Mouse (Mus musculus): ENCODE measurements around the gene Draxin. TPM values are rescaled to one million over a fixed set of nuclear protein-coding genes. Genes with fewer than 3 reads are reported as not detected.

The Draxin gene
- polyA plus RNA-seq, 1 experiment from 2014 or later: 0.24 TPM

DNA sequence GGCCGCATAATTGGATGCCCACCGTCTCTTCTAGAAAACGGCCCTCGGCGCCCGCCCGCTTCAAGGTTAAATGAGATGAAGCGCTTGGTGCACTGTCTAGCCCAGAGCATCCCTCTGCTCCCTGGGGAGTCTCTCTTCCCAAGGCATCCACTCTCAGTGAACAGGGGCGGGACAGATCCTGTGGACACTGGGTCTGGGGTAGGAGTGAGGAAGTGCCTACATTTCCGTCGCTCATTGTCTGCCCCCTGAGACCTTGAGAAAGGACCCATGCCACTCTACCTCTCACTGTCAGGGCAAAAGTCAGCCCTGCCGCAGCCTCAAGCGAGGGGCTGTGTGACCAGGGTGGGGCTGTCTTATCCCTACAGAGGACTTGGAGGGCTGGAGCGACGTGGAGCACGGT is 34.0 kb upstream of the Draxin start:
- Histone ChIP-seq H3K27ac (no peak overlapping the region), H3K4me1 (replicated peaks) (peaks cover 29% of the 10 kb centered on the region), H3K4me3 (replicated peaks) (peak overlapping the region; percentile 30; the same call in 1 of the 2 replicates), H3K27me3 (replicated peaks) (peaks cover 77% of the 10 kb centered on the region), H3K9me3 (no peaks in the 10 kb centered on the region), H3K4me2 (replicated peaks) (peak overlapping the region; percentile 61), H3K36me3 (no peaks in the 10 kb centered on the region), H3K9ac (no peak overlapping the region)
- ATAC-seq: no peak
- 1% methylated on average over 16 of the region's 16 CpGs for WGBS

DNA sequence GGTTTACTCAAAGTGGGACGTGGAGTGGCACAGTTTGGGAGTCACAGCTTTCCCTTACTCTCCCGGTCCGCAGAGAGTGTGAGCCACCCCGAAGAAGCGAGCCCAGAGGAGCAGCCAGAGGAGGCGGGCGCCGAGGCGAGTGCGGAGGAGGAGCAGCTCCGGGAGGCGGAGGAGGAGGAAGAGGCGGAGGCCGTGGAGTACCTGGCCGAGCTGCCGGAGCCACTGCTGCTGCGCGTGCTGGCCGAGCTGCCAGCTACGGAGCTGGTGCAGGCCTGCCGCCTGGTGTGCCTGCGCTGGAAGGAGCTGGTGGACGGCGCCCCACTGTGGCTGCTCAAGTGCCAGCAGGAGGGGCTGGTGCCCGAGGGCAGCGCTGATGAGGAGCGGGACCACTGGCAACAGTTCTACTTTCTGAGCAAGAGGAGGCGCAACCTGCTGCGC is 33.5 kb upstream of the Draxin start:
- Histone ChIP-seq H3K27ac (no peak overlapping the region), H3K27me3 (replicated peaks) (peaks cover 76% of the 10 kb centered on the region), H3K9me3 (no peaks in the 10 kb centered on the region), H3K4me2 (replicated peaks) (peak overlapping the region; percentile 61), H3K4me1 (replicated peaks) (peaks cover 33% of the 10 kb centered on the region), H3K36me3 (no peaks in the 10 kb centered on the region), H3K4me3 (replicated peaks) (peak overlapping the region; percentile 30), H3K9ac (no peak overlapping the region)
- 1% methylated on average over 29 of the region's 29 CpGs for WGBS
- ATAC-seq: peak; percentile 50

DNA sequence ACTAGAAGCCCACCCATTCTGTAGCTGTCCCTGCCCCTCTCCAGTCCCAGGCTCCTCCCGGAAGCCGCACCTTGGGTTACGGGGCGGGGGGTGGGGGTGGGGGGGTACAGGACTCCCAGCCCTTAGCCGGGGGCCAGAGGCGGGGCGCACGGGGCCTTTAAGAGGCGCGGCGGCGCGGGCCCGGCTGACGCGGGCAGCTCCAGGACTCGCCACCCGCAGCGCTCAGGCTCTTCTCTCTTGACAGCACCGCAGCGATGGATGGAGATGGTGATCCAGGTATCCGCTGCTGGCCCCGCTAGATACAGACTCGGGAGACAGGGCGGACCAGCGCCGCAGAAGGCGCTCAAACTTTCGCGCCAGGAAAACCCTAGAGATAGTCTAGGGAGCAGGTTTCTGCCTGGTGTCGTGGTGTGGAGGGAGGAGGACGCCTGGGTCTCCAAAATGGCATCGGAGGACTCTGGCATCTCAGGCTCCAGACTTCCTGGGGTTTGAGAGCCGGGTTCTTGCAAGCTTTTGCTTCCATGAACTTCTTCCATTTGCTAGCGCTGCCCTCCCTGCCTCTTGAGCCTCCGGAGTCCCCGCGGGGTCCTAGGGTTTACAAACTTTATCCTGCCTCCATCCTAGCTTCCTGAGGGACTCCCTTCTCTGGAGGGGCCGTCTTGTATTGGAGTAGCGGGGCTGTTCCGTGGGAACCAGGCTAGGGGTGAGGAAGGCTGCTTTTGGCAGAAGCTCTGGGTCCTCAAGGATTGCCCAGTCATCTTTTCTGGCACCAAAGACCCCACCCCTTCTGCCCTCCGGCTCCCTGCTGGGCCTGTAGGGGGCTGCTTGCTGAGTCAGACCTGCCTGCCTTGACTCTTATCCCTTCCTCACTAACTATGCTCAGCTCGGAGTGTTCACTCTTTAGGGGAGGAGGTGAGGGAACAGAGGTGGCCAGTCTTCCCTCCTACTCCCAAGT is 30.2 kb upstream of the Draxin start, which contains the start of the genes Fbxo44 and Fbxo2:
TSS of gene Fbxo44 (minus strand) at position 47 of the 955 bp plus-strand sequence.
TSS of gene Fbxo2 (plus strand) at position 186 of the 955 bp plus-strand sequence.
- peaks cover 32% of the 10 kb centered on the region for H3K4me1 ChIP-seq (replicated peaks)
- peak within 1 kb of the TSS; percentile 58 for H3K4me3 ChIP-seq (replicated peaks)
- H3K4me2 ChIP-seq (replicated peaks): peak within 1 kb of the TSS; percentile 99
- peak within 1 kb of the TSS; percentile 60 for H3K9ac ChIP-seq
- peaks cover 60% of the 10 kb centered on the region for H3K27me3 ChIP-seq (replicated peaks)
- peak within 1 kb of the TSS; percentile 44; the same call in 1 of the 2 replicates for H3K27ac ChIP-seq
- no peaks in the 10 kb centered on the region for H3K36me3 ChIP-seq
- no peaks in the 10 kb centered on the region for H3K9me3 ChIP-seq
- ATAC-seq: peak; percentile 69
- WGBS: 1% methylated on average over 43 of the region's 43 CpGs

DNA sequence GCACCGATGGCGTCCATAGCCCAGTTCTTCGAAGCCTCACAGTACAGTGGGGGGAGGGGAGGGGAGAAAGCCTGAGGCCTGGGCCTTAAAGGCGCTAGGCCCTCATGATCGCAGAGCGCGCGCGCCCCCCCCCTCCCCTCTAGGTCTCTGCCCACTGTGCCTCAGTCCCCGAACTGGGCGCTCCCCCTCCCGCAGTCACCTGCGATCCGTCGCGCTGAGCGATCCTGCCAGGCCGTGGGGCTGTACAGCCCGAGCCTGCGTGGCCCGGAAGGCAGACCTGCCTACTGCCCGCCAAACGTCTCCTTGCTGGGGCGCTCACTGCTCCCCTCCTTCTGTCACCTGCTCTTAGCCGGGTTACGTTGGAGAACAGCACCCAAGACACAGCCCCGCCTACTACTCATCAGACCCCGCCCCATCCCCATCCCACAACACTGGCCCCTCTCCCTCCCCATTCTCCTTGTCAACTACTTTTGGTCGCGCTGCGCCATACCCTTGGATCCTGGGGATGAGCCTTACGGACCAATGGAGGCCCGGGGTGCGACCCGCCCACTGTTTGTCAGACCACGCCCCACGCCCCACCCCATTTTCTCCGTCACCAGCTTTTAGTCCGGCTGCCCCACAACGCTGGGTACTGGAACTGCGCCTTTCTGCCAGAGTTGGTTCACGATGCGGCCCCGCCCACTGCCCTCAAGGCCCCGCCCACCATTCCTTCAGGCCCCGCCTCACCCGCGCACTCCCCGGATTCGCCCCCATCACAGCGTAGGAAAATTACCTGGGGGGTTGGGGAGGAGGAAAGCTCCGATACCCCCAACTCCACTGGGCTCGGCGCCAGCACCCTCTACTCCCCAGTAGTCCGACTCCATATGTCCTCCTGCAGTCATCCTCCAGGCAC is 29.3 kb upstream of the Draxin start:
- under 1% methylated on average over 46 of the region's 55 CpGs for WGBS
- no peaks in the 10 kb centered on the region for H3K9me3 ChIP-seq
- H3K27ac ChIP-seq: peak overlapping the region; percentile 44; the same call in 1 of the 2 replicates
- peak overlapping the region; percentile 99 for H3K4me2 ChIP-seq (replicated peaks)
- H3K9ac ChIP-seq: peak overlapping the region; percentile 60
- H3K36me3 ChIP-seq: no peaks in the 10 kb centered on the region
- peak overlapping the region; percentile 58 for H3K4me3 ChIP-seq (replicated peaks)
- H3K4me1 ChIP-seq (replicated peaks): peaks cover 29% of the 10 kb centered on the region
- ATAC-seq: peak; percentile 93
- peaks cover 51% of the 10 kb centered on the region for H3K27me3 ChIP-seq (replicated peaks)

DNA sequence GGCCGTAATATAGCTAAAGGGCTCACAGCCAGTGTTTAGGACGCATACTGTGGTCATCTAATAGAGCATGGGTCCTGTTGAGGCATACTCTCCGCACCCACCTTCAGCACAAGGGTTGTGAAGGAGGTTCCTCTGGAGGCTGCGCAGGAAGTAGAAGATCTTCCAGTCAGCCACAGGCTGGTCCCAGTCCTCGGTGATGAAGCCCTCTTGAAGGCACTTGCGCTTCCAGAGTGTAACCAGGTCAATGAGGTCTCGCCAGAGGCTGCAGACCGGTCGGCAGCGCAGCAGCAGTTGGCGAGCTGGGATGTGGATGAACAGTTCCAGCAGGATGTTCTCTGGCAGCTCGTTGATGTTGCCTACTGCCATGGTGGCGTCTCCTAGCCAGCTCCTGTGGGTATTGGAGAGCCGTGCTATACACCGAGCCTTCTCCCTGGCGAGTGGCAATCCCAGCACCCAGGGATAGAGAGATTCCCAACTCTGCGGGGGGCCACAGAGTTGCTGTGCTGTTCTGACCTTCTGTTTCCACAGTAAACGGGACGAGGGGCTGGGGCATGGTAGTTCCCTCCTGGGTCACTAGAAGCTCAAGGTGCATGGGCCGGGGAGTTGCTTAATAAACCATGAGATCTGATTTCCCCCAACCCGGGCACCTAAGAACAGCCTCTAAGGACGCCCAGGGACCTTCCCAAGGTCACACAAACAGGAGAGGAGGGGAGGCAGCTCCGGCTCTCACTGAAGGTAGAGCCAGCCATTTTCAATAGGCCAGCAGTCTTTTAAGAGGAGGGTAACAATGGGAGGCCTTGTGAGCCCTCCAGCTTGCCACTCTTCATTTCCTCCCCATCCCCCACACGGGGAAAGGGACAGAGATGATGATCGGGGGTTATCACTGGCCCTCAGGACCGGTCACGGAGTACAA is 28.2 kb upstream of the Draxin start:
- Histone ChIP-seq H3K36me3 (no peaks in the 10 kb centered on the region), H3K4me2 (replicated peaks) (peak overlapping the region; percentile 99), H3K27ac (no peak overlapping the region), H3K4me3 (replicated peaks) (peak overlapping the region; percentile 58), H3K27me3 (replicated peaks) (peaks cover 40% of the 10 kb centered on the region), H3K4me1 (replicated peaks) (peaks cover 22% of the 10 kb centered on the region), H3K9me3 (no peaks in the 10 kb centered on the region), H3K9ac (peak overlapping the region; percentile 60)
- no peak for ATAC-seq
- 39% methylated on average over 27 of the region's 27 CpGs for WGBS

DNA sequence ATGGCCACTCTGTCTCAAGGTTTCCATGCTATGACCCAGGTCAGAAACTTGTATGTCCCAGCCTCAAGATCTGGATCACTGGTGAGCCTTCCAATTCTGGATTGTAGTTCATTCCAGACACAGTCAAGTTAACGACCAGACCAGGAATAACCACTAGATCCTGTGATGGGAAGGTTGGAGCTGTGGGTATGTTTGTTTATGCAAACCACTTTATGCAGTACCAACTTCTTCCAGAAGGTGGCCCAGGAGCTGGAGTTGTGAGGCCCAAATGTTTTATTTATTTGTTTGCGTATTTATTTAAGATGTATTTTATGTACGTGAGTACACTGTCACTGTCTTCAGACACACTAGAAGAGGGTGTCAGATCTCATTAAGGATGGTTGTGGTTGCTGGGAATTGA is 24.5 kb upstream of the Draxin start:
- no peak overlapping the region for H3K4me2 ChIP-seq (replicated peaks)
- peaks cover 11% of the 10 kb centered on the region for H3K4me1 ChIP-seq (replicated peaks)
- H3K9me3 ChIP-seq: no peaks in the 10 kb centered on the region
- H3K27ac ChIP-seq: no peak overlapping the region
- no peak for ATAC-seq
- H3K36me3 ChIP-seq: no peaks in the 10 kb centered on the region
- WGBS: 64% methylated on average over 3 of the region's 3 CpGs
- H3K9ac ChIP-seq: no peak overlapping the region
- peaks cover 6% of the 10 kb centered on the region; the same call in 1 of the 2 replicates for H3K27me3 ChIP-seq (replicated peaks)
- H3K4me3 ChIP-seq (replicated peaks): no peak overlapping the region

DNA sequence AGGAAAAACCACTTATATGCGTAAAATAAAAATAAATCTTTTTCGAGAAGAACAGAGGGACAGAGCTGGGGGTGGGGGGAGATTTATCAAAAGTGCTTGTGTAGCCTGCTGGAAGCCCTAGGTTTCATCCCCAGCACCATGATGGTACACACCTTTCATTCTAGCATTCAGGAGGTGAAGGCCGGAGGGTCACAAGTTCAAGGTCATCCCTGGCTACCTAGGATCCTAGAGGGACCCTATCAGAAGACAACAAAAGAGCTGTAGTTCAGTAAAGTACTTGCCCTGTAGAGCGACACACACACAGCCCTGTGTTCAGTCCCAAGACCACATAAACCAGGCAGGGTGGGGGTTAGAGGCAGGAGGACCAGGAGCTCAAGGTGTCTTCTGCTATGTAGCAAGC is 23.5 kb upstream of the Draxin start:
- H3K36me3 ChIP-seq: no peaks in the 10 kb centered on the region
- H3K9me3 ChIP-seq: no peaks in the 10 kb centered on the region
- H3K4me1 ChIP-seq (replicated peaks): peaks cover 5% of the 10 kb centered on the region
- H3K27ac ChIP-seq: no peak overlapping the region
- H3K27me3 ChIP-seq (replicated peaks): peaks cover 6% of the 10 kb centered on the region; the same call in 1 of the 2 replicates
- no peak for ATAC-seq
- H3K9ac ChIP-seq: no peak overlapping the region
- no peak overlapping the region for H3K4me3 ChIP-seq (replicated peaks)
- 87% methylated on average over 4 of the region's 4 CpGs for WGBS
- no peak overlapping the region for H3K4me2 ChIP-seq (replicated peaks)

DNA sequence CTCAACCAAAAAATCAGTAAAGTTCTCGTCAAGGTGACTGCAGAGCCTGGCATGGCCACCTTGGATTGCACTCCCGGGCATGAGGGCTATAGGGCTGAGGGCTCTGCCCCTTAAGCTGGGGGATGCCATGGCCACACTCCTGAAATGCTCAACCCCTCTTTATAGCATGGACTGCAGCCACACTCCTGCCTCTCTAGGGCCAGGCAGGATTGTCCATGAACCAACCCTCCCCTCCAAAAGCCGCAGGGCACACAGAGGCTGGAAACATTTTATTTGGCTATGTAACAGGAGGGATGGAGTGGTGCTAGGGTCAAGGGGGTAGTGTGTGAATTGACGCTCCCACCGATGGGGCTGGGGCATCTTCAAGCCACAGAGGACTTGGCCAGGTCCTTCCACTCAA is 22.0 kb upstream of the Draxin start:
- no peak overlapping the region for H3K27ac ChIP-seq
- H3K4me1 ChIP-seq (replicated peaks): peaks cover 3% of the 10 kb centered on the region; the same call in 1 of the 2 replicates
- H3K4me3 ChIP-seq (replicated peaks): no peak overlapping the region
- WGBS: 82% methylated on average over 5 of the region's 5 CpGs
- no peak overlapping the region for H3K9ac ChIP-seq
- no peaks in the 10 kb centered on the region for H3K36me3 ChIP-seq
- no peak overlapping the region for H3K4me2 ChIP-seq (replicated peaks)
- H3K27me3 ChIP-seq (replicated peaks): no peaks in the 10 kb centered on the region
- H3K9me3 ChIP-seq: no peaks in the 10 kb centered on the region
- no peak for ATAC-seq

DNA sequence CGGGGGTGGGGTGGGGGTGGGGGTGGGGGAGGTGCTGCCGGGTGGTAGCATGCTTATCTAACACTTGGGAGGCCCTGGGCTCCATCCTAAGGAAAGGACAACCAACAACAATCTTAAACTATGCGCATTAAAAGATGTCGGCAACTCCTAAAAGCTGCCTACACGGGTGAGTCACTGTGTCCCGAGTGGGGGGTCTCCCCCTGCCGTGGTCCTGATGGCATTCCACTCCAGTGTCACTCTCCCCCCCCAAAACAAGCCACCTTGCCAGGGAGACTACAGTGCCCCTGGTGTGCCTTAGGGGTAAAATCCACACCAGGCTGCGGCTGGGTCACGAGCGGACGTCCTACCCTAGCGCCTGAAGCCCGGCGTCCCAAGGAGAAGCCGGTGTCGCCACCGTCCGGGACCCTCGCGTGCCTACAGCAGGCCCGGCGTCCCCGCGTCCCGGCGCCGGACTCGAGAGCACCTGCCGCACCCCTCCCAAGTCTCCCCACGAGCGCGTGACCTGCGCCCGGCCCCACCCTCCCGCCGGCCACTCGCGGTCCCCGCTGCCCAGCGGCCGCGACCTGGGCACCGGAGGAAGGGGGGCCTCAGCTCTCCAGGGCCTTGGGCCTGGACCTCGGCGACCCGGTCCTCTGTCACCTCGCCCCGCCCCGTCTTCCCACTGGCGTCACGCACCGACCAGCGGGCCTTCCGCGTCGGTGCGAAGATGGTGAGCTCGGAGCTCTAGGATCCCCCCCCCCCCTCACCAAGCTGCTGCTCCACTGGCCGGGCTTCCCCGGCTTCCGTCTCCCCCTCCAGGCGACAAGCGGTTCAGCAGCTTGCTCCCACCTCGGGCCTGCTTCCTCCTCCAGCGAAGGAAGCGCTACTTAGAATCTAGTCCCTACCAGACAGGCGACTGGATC is 21.0 kb upstream of the Draxin start, which contains the start of gene Fbxo6:
TSS of gene Fbxo6 (minus strand) at position 874 of the 902 bp plus-strand sequence.
- peak within 1 kb of the TSS; percentile 96 for H3K4me2 ChIP-seq (replicated peaks)
- peak within 1 kb of the TSS; percentile 80 for H3K27ac ChIP-seq
- peak within 1 kb of the TSS; percentile 68 for H3K9ac ChIP-seq
- H3K9me3 ChIP-seq: no peaks in the 10 kb centered on the region
- no peaks in the 10 kb centered on the region for H3K36me3 ChIP-seq
- ATAC-seq: peak; percentile 93
- WGBS: under 1% methylated on average over 55 of the region's 67 CpGs
- no peaks in the 10 kb centered on the region for H3K27me3 ChIP-seq (replicated peaks)
- peak within 1 kb of the TSS; percentile 67 for H3K4me3 ChIP-seq (replicated peaks)
- H3K4me1 ChIP-seq (replicated peaks): peaks cover 3% of the 10 kb centered on the region; the same call in 1 of the 2 replicates

DNA sequence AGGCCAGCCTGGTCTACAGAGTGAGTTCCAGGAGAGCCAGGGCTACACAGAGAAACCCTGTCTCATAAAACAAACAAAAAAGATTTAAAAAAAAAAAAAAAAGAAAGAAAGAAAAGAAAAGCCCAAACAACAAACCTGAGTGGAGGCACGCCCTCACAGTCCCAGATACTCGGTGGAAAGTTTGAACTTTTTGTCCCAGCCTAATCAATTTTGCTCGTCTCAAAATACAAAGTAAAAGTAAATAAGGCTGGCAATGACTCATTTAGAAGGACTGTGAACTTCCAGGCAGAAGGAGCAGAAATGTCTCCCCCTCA is 20.4 kb upstream of the Draxin start:
- WGBS: 23% methylated on average over 3 of the region's 3 CpGs
- Histone ChIP-seq H3K36me3 (no peaks in the 10 kb centered on the region), H3K27ac (no peak overlapping the region), H3K9me3 (no peaks in the 10 kb centered on the region), H3K9ac (peak overlapping the region; percentile 68; the same call in 1 of the 2 replicates), H3K27me3 (replicated peaks) (no peaks in the 10 kb centered on the region), H3K4me2 (replicated peaks) (peak overlapping the region; percentile 96), H3K4me3 (replicated peaks) (peak overlapping the region; percentile 67), H3K4me1 (replicated peaks) (peaks cover 3% of the 10 kb centered on the region; the same call in 1 of the 2 replicates)
- ATAC-seq: no peak

Measured in intestine, embryonic 15.5 days (tissue).